Mouse (Mus musculus): ENCODE data around the gene Mast4.

The Mast4 gene

DNA sequence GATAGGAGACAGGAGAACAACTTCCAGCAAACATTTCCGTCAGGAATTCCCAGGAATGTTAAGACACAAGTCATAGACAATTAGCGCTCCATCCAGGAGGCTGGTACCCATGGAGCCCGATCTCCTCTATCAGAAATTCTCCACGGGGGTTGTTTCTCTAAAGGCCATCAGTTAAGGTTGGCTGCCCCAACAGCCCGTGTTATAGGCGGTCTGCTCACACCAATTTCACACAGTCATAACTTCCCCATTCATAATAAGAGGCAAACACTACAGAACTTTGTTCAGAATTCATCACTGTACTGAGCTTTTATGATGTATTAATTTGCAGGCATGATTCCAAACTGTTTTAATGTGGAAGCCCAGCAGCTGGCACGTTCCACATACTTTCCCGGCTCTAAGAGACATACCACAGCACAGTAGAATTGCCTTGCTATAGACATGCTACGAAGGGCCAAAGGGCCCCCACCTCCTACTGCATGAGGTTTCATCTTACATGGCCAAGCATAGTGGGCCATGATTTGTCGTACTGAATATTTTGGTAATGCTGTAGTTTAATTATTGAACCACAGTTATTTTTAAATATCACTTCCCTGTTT, 19.1 kb downstream of the Mast4 start:
- no peak for DNase-seq

- DNase-seq: no peak
Observed at GRCm38 (mm10) chr13:103308296-103308695, 26.0 kb downstream of the Mast4 start.

GRCm38 (mm10) chr13:103303826-103304225, 30.5 kb downstream of the Mast4 start:
- DNase-seq: no peak

- no peak for DNase-seq
Observed at GRCm38 (mm10) chr13:103302508-103302907, 31.8 kb downstream of the Mast4 start.

- DNase-seq: no peak
Observed at GRCm38 (mm10) chr13:103302077-103302476, 32.2 kb downstream of the Mast4 start.

DNA sequence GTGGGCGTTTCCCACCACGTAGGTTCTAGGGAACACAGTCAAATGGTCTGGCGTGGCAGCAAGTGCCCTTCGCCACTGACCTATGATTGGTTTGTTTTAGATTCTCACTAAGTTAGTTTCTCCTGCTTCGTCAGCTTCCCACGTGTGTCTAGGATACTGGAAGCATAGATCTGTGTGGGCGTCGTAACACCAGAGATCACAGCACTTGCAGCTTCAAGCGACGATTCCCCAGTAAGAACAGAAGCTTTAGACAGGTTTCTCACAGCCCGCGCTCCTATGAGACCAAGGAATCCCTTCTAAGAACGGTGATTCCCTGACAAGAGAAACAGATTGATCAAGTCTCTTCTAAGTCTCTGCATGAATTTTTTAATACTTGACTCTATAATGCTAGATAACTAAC, 39.9 kb downstream of the Mast4 start:
- DNase-seq: no peak

- DNase-seq: no peak
Observed at GRCm38 (mm10) chr13:103293121-103293520, 41.2 kb downstream of the Mast4 start.

DNA sequence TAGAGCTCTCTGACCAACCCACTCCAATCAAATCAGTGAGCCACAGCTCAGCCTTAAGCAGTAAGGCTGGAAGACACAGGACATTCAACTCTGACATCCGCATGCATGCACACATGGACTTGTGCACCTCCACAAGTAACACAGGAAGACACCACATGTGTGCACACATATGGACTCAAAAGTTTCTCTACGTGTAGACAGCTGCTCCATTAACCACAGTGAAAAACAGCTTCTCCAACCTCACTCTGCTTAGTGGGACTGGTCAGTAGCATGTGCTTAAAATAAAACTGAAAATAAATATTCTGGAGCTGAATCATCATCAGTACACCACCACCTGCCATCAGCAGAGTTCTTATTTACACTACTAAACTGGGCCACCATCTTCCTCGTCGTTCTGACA, 43.2 kb downstream of the Mast4 start:
- DNase-seq: no peak

GRCm38 (mm10) chr13:103285821-103286220, 48.5 kb downstream of the Mast4 start:
- DNase-seq: no peak

GRCm38 (mm10) chr13:103285036-103285435, 49.3 kb downstream of the Mast4 start:
- no peak for DNase-seq

GRCm38 (mm10) chr13:103270856-103271391, 63.4 kb downstream of the Mast4 start:
- DNase-seq: no peak

GRCm38 (mm10) chr13:103262707-103263106, 71.6 kb downstream of the Mast4 start:
- DNase-seq: no peak

DNA sequence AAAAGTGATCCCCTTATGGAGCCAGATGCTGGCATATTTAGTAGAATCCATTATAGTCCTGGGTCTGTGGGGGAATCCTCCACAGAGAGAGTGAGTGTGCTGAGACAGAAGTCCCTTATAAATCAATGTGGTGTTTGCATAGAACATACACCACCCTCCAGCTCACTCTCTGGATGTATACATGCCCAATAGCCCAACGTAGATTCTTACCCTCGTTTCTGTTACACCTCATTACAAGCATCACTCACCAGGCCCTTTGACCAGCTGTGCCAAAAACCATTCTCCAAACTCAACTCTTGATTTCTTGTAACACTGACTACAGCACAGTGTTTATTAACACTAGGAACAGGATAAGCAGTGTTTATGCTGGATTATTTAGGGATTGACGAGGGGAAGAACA, 72.2 kb downstream of the Mast4 start:
- no peak for DNase-seq

DNA sequence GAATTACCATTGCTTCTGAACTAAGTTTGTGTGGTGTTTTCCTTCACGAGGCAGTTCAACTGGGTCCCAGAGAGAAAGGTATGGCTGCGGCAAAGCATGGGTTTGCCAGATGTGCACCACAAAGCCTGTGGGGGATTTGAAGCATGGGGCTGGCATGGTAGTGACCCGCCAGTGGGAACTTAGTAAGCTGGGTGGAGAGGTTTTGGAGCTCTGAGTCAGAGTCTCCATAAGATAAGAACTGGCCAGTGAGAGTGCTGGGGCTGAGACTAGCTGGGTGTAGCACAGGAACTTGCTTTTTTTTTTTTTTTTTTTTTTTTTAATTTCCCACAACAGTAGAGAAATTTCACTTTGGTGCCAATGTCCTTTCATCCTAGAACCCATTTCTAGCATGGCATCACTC, 73.9 kb downstream of the Mast4 start:
- DNase-seq: peak in 1 of 2 experiments; percentile 3

GRCm38 (mm10) chr13:103258106-103258505, 76.2 kb downstream of the Mast4 start:
- DNase-seq: no peak

GRCm38 (mm10) chr13:103254861-103255260, 79.4 kb downstream of the Mast4 start:
- DNase-seq: no peak

DNA sequence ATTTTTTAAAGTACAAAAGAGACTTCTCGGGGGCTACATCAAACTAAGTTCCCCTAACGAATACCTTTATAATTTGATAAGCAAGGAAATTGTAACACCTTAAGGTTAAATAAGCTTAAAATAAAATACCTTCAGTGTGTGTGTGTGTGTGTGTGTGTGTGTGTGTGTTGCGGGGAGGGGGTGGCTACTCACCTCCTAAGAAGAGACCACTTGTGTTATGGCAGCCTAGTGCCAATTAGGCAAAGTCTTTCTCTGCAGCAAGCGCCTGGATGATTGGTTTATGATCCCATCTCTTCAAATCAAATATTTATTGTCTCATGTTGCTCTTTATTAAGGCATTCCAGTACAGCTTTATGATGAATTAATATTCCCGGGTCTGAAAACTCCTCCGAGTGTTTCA, 81.2 kb downstream of the Mast4 start:
- no peak for DNase-seq

DNA sequence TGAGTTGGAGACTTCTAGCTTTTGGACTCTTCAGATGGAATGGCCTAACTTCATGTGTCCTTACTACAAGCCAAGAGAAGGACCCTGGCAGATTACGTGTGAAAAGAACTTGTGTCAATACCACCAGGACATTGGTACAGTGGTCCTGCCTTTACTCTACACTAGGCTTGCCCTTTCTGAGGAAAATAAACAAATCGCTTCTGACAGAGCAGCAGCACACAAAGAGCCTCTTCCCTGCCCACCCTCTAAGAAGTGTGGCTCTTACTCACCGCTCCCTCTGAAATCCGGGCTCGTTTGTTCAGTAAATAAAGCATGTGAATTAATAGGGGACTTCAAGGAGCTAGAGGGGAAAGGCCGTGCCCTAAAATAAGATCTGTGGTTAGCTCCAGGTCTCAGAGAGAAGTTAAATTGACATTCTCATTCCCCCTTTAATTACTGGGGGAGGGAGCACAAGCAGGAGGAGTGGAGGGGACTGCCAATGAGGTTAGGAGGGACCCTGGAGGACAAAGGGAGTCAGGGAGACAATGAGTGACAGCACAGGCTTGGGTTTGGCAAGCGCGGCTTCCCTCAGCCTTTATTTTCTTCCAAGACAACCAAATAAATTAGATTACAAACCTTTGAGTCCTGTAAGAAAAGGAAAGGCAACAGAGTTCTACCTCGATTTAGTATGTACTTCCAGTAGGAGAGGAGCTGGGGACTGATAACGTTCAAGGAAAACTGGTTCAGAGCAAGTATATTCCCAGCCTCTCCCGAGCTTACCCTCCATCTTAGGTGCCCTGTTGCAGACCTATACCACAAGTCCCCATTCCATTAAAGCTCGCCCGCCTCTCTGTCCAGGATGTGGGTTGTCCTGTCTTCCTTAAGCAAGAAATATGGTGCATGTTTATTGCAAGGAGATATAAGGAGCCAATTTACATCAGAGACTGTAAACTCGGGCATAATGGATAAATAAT, 85.9 kb downstream of the Mast4 start:
- DNase-seq: no peak

GRCm38 (mm10) chr13:103246973-103247718, 87.2 kb downstream of the Mast4 start:
- DNase-seq: no peak

DNA sequence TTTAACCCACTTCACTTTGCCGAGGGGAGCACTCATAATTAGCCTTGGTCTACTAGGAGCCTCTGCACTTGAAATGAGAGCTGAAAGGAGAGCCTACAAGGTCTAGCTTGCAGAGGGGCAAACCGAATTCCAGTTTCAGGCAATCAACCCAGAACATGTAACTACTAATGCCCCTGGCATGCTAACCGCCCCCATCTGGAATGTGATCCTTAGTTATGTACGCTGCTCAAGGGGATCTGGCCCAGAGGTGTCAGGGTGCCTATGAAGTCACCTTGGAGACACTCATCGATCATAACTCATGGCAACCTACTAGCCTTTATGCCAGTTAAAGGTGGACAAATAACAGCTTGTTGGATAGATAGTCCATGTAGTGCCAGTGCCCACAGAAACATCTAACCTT, 88.9 kb downstream of the Mast4 start:
- no peak for DNase-seq

GRCm38 (mm10) chr13:103244053-103244452, 90.2 kb downstream of the Mast4 start:
- no peak for DNase-seq

DNA sequence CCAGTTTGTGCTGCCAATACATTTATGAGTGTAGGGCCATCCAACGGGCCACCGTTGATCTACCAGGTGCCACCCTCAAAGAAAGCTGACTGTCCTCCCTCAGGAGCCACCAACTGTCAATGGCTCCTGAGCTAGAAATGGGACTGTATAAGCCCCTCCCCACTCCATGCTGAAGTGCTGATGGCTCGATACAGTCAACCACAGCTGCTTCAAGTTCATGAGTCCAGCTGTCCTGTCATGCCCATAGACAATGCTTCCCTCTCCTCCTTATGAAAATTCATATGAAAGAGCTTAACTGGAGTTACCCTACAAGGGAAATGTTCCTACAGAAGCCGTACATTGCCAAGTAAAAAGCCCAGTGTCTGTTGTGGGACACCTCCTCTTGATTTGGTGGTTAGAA, 93.2 kb downstream of the Mast4 start:
- no peak for DNase-seq

GRCm38 (mm10) chr13:103239654-103240053, 94.6 kb downstream of the Mast4 start:
- DNase-seq: no peak
